In the genomic region with DNA sequence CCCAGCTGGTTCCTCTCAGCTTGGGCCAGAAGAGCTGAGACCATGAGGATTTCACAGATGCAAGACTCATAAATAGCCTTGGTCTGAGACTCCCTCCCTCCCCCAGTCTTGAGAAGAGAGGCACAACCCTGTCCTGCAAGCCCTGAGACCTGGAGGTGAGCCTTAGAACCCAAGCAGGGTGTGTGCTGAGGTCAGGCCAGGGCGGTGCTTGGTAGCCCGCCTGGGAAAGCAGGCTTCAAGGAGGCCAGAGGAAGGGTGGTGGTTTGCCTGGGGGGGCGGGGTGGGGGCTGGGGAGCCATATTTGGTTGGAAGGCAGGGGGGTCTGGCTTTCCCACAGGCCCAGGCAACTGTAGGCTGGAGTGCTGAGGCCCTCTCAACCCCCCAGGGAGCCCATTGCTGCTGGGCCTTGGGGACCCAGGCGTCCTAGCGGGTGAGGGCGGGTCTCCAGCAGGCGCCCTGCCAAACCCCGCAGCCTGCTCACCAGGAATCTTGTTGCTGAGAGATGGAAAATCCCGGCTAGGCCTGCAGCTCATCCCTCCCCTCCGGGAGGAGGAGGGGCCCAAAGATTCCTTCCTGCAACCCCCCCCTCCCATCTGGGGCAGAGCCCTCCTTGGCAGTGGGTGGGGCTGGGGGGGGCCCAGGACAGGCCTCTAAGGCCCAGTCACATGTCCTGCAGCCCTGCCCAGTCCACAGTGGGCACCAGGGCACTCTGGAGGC, we compare ENCODE assay signal across 9 mouse cellular contexts. TPM values are rescaled to one million over a fixed set of nuclear protein-coding genes. Genes with fewer than 3 reads are reported as not detected.
DNase-seq lines count a peak whose midpoint lies in the region; ATAC-seq and TF ChIP-seq lines count a peak whose summit lies in the region.
"Had no signal": no experiment of that assay in that cellular context is flagged by ENCODE, and none has a peak within 500 bp of the region (broad histone marks: within the 10 kb centered on the region; RNA-seq: fewer than 3 reads in every experiment).

No protein-coding gene starts in this region.

- peak; percentile 35 for ATAC-seq in heart, embryonic 16.5 days (replicated peaks; ENCODE audit: extremely low read depth, insufficient read depth, low FRiP score)

- peaks cover 51% of the 10 kb centered on the region for H3K36me3 ChIP-seq in embryonic facial prominence, embryonic 10.5 days (replicated peaks)
- H3K36me3 ChIP-seq in heart, embryonic 16.5 days (ENCODE audit: control insufficient read depth, insufficient read depth): no peaks in the 10 kb centered on the region

- H3K4me3 ChIP-seq in left cerebral cortex, adult 2 months: no peak overlapping the region
- peak overlapping the region; percentile 21 for H3K4me3 ChIP-seq in embryonic facial prominence, embryonic 10.5 days
- H3K4me3 ChIP-seq in heart, embryonic 16.5 days (ENCODE audit: low read length): no peak overlapping the region

- 31% methylated on average over 10 of the region's 10 CpGs for WGBS in embryonic facial prominence, embryonic 10.5 days
- 11% methylated on average over 10 of the region's 10 CpGs for WGBS in heart, embryonic 16.5 days

- H3K9me3 ChIP-seq in embryonic facial prominence, embryonic 10.5 days: no peaks in the 10 kb centered on the region
- H3K9me3 ChIP-seq in heart, embryonic 16.5 days (replicated peaks; ENCODE audit: control insufficient read depth, low read length): no peaks in the 10 kb centered on the region

- no peak for TF ChIP-seq CTCF in left cerebral cortex, adult 2 months (IDR thresholded peaks at IDR 0.05)

- peak overlapping the region; percentile 54; the same call in 1 of the 2 replicates for H3K27ac ChIP-seq in left cerebral cortex, adult 2 months
- H3K27ac ChIP-seq in embryonic facial prominence, embryonic 10.5 days (replicated peaks): peak overlapping the region; percentile 79
- peak overlapping the region; percentile 63 for H3K27ac ChIP-seq in heart, embryonic 16.5 days (ENCODE audit: low read length)

- DNase-seq in left cerebral cortex, adult 2 months (ENCODE audit: extremely low spot score in 1 of 2, low spot score in 2 of 2): no peak
- DNase-seq in left cerebral cortex, adult 11 months (ENCODE audit: low spot score): no peak
- no peak for DNase-seq in embryonic facial prominence, embryonic 10.5 days (ENCODE audit: low spot score)
- peak; percentile 87 for DNase-seq in kidney, postnatal 14 days
- DNase-seq in skeletal muscle tissue, adult 2 months (ENCODE audit: low read depth, low spot score): peak; percentile 63
- no peak for DNase-seq in left cerebral cortex, adult 9 months (ENCODE audit: low spot score in 2 of 2)
- no peak for DNase-seq in frontal cortex, postnatal 25 days (ENCODE audit: low spot score in 2 of 2)

- H3K9ac ChIP-seq in heart, embryonic 16.5 days (ENCODE audit: low read length): peak overlapping the region; percentile 48

- peak overlapping the region; percentile 10; the same call in 1 of the 2 replicates for H3K4me2 ChIP-seq in heart, embryonic 16.5 days (ENCODE audit: low read depth, low read length)

- H3K27me3 ChIP-seq in embryonic facial prominence, embryonic 10.5 days (replicated peaks; ENCODE audit: low read depth, poor library complexity, severe bottlenecking): no peaks in the 10 kb centered on the region
- no peaks in the 10 kb centered on the region for H3K27me3 ChIP-seq in heart, embryonic 16.5 days (ENCODE audit: control insufficient read depth, insufficient read depth, low read length)

- H3K4me1 ChIP-seq in embryonic facial prominence, embryonic 10.5 days: peaks cover 99% of the 10 kb centered on the region
- peaks cover 86% of the 10 kb centered on the region for H3K4me1 ChIP-seq in heart, embryonic 16.5 days (ENCODE audit: control insufficient read depth, insufficient read depth, low read length)

- intact Hi-C loops in left cerebral cortex, adult 2 months (cut with DNase I): no loop called here

RNA-seq across cellular contexts. Expression of a gene that starts 14.1 kb away (rescaled TPM):
- 100 to 1,000 TPM; 108 to 132 TPM for total RNA-seq in left cerebral cortex, adult 2 months (2021)
- 11.5 and 11.6 TPM in 2 replicates for polyA plus RNA-seq in embryonic facial prominence, embryonic 10.5 days (2016; fragmentation: Nextera tagmentation; extraction: Ambion mirVana)
- 7.1 and 7.2 TPM in 2 replicates for polyA plus RNA-seq in heart, embryonic 16.5 days (2015; fragmentation: Nextera tagmentation; extraction: Ambion mirVana)

RNA-seq across cellular contexts. Expression of a gene that starts 51.2 kb away (rescaled TPM):
- under 1 TPM; 0.23 TPM for total RNA-seq in left cerebral cortex, adult 2 months (2021)
- 0.16 and 0.21 TPM in 2 replicates for polyA plus RNA-seq in embryonic facial prominence, embryonic 10.5 days (2016; fragmentation: Nextera tagmentation; extraction: Ambion mirVana)
- polyA plus RNA-seq in heart, embryonic 16.5 days (2015; fragmentation: Nextera tagmentation; extraction: Ambion mirVana): 0.70 and 1.4 TPM in 2 replicates
- total RNA-seq: gastrocnemius, adult 8-10 months had no signal

Comparison
In these comparisons a context has a peak if more than half of its experiments do, and no peak if none do; other contexts are left out.
1. DNase-seq: peak in kidney, postnatal 14 days (single experiment) and skeletal muscle tissue, adult 2 months (single experiment); none in left cerebral cortex, adult 2 months (0 of 2), left cerebral cortex, adult 11 months (single experiment), embryonic facial prominence, embryonic 10.5 days (single experiment), left cerebral cortex, adult 9 months (0 of 2) and frontal cortex, postnatal 25 days (0 of 2).
2. Peak in every context shown above with its lines, with median percentiles within 50 percentile points of each other: H3K27ac ChIP-seq.